15 mouse cellular contexts compared by ENCODE assay signal in genomic region chr6:137155196-137156137, GRCm38 (mm10). TPM values are rescaled to one million over a fixed set of nuclear protein-coding genes. Genes with fewer than 3 reads are reported as not detected.
DNase-seq lines count a peak whose midpoint lies in the region; ATAC-seq and TF ChIP-seq lines count a peak whose summit lies in the region.
"Had no signal": no experiment of that assay in that cellular context is flagged by ENCODE, and none has a peak within 500 bp of the region (broad histone marks: within the 10 kb centered on the region; RNA-seq: fewer than 3 reads in every experiment).

No protein-coding gene starts in this region.

- H3K27me3 ChIP-seq in heart, postnatal 0 days (ENCODE audit: control insufficient read depth, insufficient read depth, low read length), result no peaks in the 10 kb centered on the region
- no peaks in the 10 kb centered on the region for H3K27me3 ChIP-seq in intestine, postnatal 0 days (replicated peaks; ENCODE audit: control insufficient read depth, insufficient read depth, low read length)
- H3K27me3 ChIP-seq: lung, embryonic 15.5 days had no signal

- H3K9ac ChIP-seq in heart, postnatal 0 days (replicated peaks; ENCODE audit: low read depth, low read length), result no peak overlapping the region
- no peak overlapping the region for H3K9ac ChIP-seq in intestine, postnatal 0 days (ENCODE audit: low read depth, low read length)
- H3K9ac ChIP-seq: lung, embryonic 15.5 days had no signal

- TF ChIP-seq CTCF in heart, postnatal 0 days (IDR thresholded peaks at IDR 0.05; ENCODE audit: low read depth), result no peak
- TF ChIP-seq CTCF in intestine, postnatal 0 days (IDR thresholded peaks at IDR 0.05; ENCODE audit: low read depth), result no peak

- H3K9me3 ChIP-seq in heart, postnatal 0 days (replicated peaks; ENCODE audit: control insufficient read depth, low read length), result no peaks in the 10 kb centered on the region
- no peaks in the 10 kb centered on the region for H3K9me3 ChIP-seq in intestine, postnatal 0 days (ENCODE audit: control insufficient read depth)
- H3K9me3 ChIP-seq: lung, embryonic 15.5 days; midbrain, embryonic 10.5 days had no signal

- no peaks in the 10 kb centered on the region for H3K4me1 ChIP-seq in heart, postnatal 0 days (ENCODE audit: control insufficient read depth, insufficient read depth)
- 0 out of 2 replicates have a peak, but pooled peaks cover 7% of the 10 kb centered on the region for H3K4me1 ChIP-seq in intestine, postnatal 0 days (replicated peaks; ENCODE audit: control insufficient read depth, insufficient read depth, low read length)
- H3K4me1 ChIP-seq: lung, embryonic 15.5 days had no signal

- intact Hi-C loops in heart, postnatal 14 days (cut with DNase I), result no loop called here

- no peak overlapping the region for H3K27ac ChIP-seq in heart, postnatal 0 days (ENCODE audit: low read depth)
- H3K27ac ChIP-seq in intestine, postnatal 0 days (ENCODE audit: low read depth, low read length), result no peak overlapping the region
- H3K27ac ChIP-seq: lung, embryonic 15.5 days; midbrain, embryonic 10.5 days had no signal

- peak; percentile 91 for DNase-seq in adrenal gland, adult 2 months
- DNase-seq in adrenal gland, postnatal 4 days (ENCODE audit: low spot score in 2 of 2), result no peak
- no peak for DNase-seq in heart, postnatal 0 days (ENCODE audit: low spot score)
- no peak for DNase-seq in heart, postnatal 14 days
- DNase-seq in NIH3T3 (ENCODE audit: low read depth) (peak; percentile 81), liver (no peak)
- DNase-seq in fibroblast of lung, adult 2 months (ENCODE audit: low read depth), result peak; percentile 21
- DNase-seq: cerebellum, postnatal 25 days; kidney, adult 18-20 months; thymus, adult 18-20 months had no signal

- H3K4me3 ChIP-seq in heart, postnatal 0 days (ENCODE audit: low read depth, low read length), result no peak overlapping the region
- H3K4me3 ChIP-seq in intestine, postnatal 0 days (ENCODE audit: low read depth, low read length), result no peak overlapping the region
- H3K4me3 ChIP-seq: erythroblast, embryonic 14.5 days; lung, embryonic 15.5 days; midbrain, embryonic 10.5 days had no signal

- no peak for ATAC-seq in heart, postnatal 0 days (ENCODE audit: insufficient read depth, low read depth)
- no peak for ATAC-seq in intestine, postnatal 0 days

- H3K4me2 ChIP-seq in heart, postnatal 0 days (ENCODE audit: low read depth, low read length), result peak overlapping the region; percentile 13; the same call in 1 of the 2 replicates
- H3K4me2 ChIP-seq in intestine, postnatal 0 days (replicated peaks; ENCODE audit: low read depth), result no peak overlapping the region
- H3K4me2 ChIP-seq: lung, embryonic 15.5 days had no signal

- WGBS in heart, postnatal 0 days, result 64% methylated on average over 26 of the region's 26 CpGs
- WGBS in intestine, postnatal 0 days, result 61% methylated on average over 26 of the region's 26 CpGs

- no peaks in the 10 kb centered on the region for H3K36me3 ChIP-seq in heart, postnatal 0 days (replicated peaks; ENCODE audit: control insufficient read depth, insufficient read depth, low read length)
- H3K36me3 ChIP-seq in intestine, postnatal 0 days (ENCODE audit: control insufficient read depth, insufficient read depth), result no peaks in the 10 kb centered on the region
- H3K36me3 ChIP-seq: lung, embryonic 15.5 days; midbrain, embryonic 10.5 days had no signal

- no peak for TF ChIP-seq EP300 in heart, postnatal 0 days (IDR thresholded peaks at IDR 0.05; ENCODE audit: low read depth)

RNA-seq across cellular contexts. Expression of gene Rerg, which starts 14.8 kb away (rescaled TPM):
- 100 to 1,000 TPM in 1 of 2 experiments, 10 to 100 TPM in 1; 92.5 to 190 TPM for total RNA-seq in adrenal gland, adult 2 months (2021)
- 180 and 195 TPM in 2 replicates for polyA plus RNA-seq in adrenal gland, adult 2 months (2012; rRNA removed)
- 100 to 1,000 TPM; 110 to 116 TPM for total RNA-seq in adrenal gland, postnatal 4 days (2021)
- 0.88 and 1.6 TPM in 2 replicates for total RNA-seq in heart, postnatal 0 days (2014; rRNA removed; ENCODE audit: low replicate concordance)
- 4.3 and 5.1 TPM in 2 replicates for polyA plus RNA-seq in heart, postnatal 0 days (2015; fragmentation: Nextera tagmentation; extraction: Ambion mirVana)
- 1 to 10 TPM; 7.4 to 7.5 TPM for total RNA-seq in heart, postnatal 14 days (2021)
- polyA plus RNA-seq in intestine, postnatal 0 days (2015; fragmentation: Nextera tagmentation; extraction: Ambion mirVana), result 11.6 and 11.8 TPM in 2 replicates
- total RNA-seq: hematopoietic stem cell, adult 5-6 weeks had no signal
- polyA plus RNA-seq: erythroblast, embryonic 14.5 days had no signal

Comparison
In these comparisons a context has a peak if more than half of its experiments do, and no peak if none do; other contexts are left out.
1. DNase-seq: peak in adrenal gland, adult 2 months (single experiment), NIH3T3 (single experiment) and fibroblast of lung, adult 2 months (single experiment); none in adrenal gland, postnatal 4 days (0 of 2), heart, postnatal 0 days (single experiment), heart, postnatal 14 days (0 of 2) and liver (single experiment).
2. RNA of gene Rerg, which starts 14.8 kb away (total RNA-seq): 92.5 to 190 TPM in adrenal gland, adult 2 months and 110 to 116 TPM in adrenal gland, postnatal 4 days; 7.4 to 7.5 TPM in heart, postnatal 14 days and 0.88 to 1.6 TPM in heart, postnatal 0 days; every median in the first group is over 10 times any median in the second.